Mouse (Mus musculus) midbrain, embryonic 15.5 days (tissue): Measurements from ENCODE around the gene Cav1. TPM values are rescaled to one million over a fixed set of nuclear protein-coding genes. Genes with fewer than 3 reads are reported as not detected.

Source experiments
- ATAC-seq: fragments of 200-750 bp; cut with Nextera tagmentation; replicated peaks from 2 replicates; pipeline ENCODE4 v1.8.0; 2017; ENCODE audit warnings: moderate TSS enrichment
- H3K27ac ChIP-seq: fragments of 300-500 bp; sonication (generic); 2 replicates; pipeline ENCODE4 v1.5.1; 2015; ENCODE audit warnings: mild to moderate bottlenecking, inconsistent platforms
- H3K27me3 ChIP-seq: fragments of 300-500 bp; sonication (generic); replicated peaks from 2 replicates; pipeline ENCODE4 v1.6.1; 2015; ENCODE audit warnings: inconsistent platforms
- H3K36me3 ChIP-seq: fragments of 300-500 bp; sonication (generic); replicated peaks from 2 replicates; pipeline ENCODE4 v1.6.1; 2015; ENCODE audit warnings: inconsistent platforms
- H3K4me1 ChIP-seq: fragments of 300-500 bp; sonication (generic); 2 replicates; pipeline ENCODE4 v1.6.1; 2015; ENCODE audit warnings: inconsistent platforms
- H3K4me2 ChIP-seq: fragments of 300-500 bp; sonication (generic); 2 replicates; pipeline ENCODE4 v1.6.1; 2015; ENCODE audit warnings: inconsistent platforms, mild to moderate bottlenecking, moderate library complexity
- H3K4me3 ChIP-seq: fragments of 300-500 bp; sonication (generic); 2 replicates; pipeline ENCODE4 v1.5.1; 2015; ENCODE audit warnings: mild to moderate bottlenecking, inconsistent platforms
- H3K9ac ChIP-seq: fragments of 300-500 bp; sonication (generic); 2 replicates; pipeline ENCODE4 v1.6.1; 2015; ENCODE audit warnings: mild to moderate bottlenecking, inconsistent platforms
- H3K9me3 ChIP-seq: fragments of 300-500 bp; sonication (generic); 2 replicates; pipeline ENCODE4 v1.6.1; 2016; ENCODE audit warnings: inconsistent platforms
- WGBS: fragments of 180-500 bp; shearing (Covaris S2); methylation state at CpG from one replicate; pipeline ENCODE4 v1.1.7; 2015; ENCODE audit warnings: mixed read lengths; 5-methylcytosine and 5-hydroxymethylcytosine counted together
- polyA plus RNA-seq: library from polyadenylated mRNA; unstranded; fragments of >200 nt; fragmentation: Nextera tagmentation; extraction: Ambion mirVana; gene quantifications from 2 replicates; pipeline ENCODE4 v1.2.1, GENCODE M21; 2015

Gene Cav1
- polyA plus RNA-seq, 1 experiment from 2014 or later, result 25.5 TPM

DNA sequence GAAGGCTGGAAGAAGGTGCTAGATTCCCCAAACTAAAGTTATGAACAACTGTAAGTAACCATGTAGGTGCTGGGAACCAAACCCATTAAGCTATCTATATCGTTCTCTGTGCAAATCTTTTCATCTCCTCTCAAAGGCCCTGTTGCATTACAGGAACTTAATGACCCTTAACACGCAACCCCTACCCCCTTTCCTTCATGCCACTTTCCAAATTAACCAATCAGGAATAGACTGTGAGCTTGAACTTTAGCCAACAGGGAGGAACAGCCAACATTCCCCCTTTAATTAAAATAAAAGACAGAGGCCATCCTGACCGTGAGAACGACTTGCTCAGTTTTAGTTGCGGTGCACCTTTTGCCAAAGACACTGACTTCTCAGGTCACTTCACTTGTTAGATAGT, 11.0 kb upstream of the Cav1 start:
- no peak for ATAC-seq
- 74% methylated on average over 5 of the region's 5 CpGs for WGBS
- no peaks in the 10 kb centered on the region for H3K9me3 ChIP-seq

DNA sequence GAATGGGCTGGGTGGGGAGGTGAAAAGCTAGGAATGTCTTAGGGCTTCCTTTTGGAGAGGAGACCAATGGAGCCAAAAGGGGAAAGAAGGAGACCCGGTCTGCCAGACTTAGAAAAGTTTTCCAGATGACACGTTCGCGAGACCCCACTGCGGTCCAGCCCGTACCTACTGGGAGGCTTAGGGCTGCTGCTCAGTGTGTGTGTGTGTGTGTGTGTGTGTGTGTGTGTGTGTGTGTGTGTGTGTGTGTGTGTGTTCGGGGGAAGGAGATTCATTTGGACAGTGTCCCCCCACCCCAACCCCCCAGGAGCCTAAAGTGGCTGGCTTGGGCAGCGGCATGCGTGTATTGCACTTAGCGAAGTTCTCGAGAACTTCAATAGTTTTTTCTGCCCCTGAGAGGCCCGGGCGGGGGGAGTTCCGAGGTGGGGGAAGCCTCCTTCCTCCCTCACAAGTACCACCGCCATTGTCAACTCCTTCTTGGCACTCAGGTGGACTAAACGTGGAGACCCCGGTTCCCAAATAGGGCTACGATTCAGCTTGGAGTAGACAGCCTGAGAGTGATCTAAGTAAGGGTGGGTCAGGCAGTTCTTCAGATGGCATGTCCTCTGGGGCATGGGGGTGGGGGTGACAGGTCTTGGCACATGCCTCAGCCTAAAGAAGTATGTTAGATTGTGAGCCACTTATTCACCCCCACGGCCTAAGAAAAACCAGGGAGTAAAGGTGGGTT, 629 bp downstream of the Cav1 start:
- H3K4me3 ChIP-seq, result peak overlapping the region; percentile 46
- peak overlapping the region; percentile 46 for H3K9ac ChIP-seq
- ATAC-seq, result peak; percentile 61
- no peak overlapping the region for H3K27ac ChIP-seq
- 2% methylated on average over 18 of the region's 19 CpGs for WGBS
- H3K36me3 ChIP-seq, result no peaks in the 10 kb centered on the region
- peak overlapping the region; percentile 93 for H3K4me2 ChIP-seq
- peaks cover 16% of the 10 kb centered on the region for H3K4me1 ChIP-seq
- no peaks in the 10 kb centered on the region for H3K9me3 ChIP-seq
- H3K27me3 ChIP-seq, result peaks cover 25% of the 10 kb centered on the region

More for the DNA sequence above, 11.0 kb upstream of the Cav1 start:
- Histone ChIP-seq H3K4me3 (no peak overlapping the region), H3K27me3 (no peaks in the 10 kb centered on the region), H3K27ac (no peak overlapping the region), H3K4me1 (no peaks in the 10 kb centered on the region), H3K9ac (no peak overlapping the region), H3K4me2 (no peak overlapping the region), H3K36me3 (no peaks in the 10 kb centered on the region)

DNA sequence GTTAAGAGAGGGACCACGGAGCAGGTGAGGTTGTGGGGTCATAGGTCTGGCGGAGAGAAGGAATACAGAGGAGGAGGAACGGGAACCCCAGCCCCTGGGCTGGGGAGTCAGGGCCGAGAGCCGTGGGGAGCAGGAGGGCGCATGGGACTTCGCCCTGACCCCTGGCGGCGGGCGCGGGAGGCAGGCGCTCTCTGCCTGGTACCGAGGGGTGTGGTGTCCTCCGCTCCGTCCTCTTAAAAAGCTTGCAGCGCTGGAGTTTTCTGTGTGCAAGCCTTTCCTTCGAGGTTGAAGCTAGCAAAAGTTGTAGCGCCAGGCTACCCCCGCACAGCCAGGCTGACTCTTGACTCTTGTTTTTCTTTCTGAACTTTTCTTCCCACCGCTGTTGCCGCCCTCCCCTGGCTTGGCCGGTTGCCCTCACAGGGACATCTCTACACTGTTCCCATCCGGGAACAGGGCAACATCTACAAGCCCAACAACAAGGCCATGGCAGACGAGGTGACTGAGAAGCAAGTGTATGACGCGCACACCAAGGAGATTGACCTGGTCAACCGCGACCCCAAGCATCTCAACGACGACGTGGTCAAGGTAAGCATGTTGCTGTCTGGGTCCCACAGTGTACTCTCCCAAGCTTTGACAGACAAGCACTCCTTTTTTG, 1.5 kb downstream of the Cav1 start:
- Histone ChIP-seq H3K9ac (no peak overlapping the region), H3K9me3 (no peaks in the 10 kb centered on the region), H3K36me3 (no peaks in the 10 kb centered on the region), H3K4me1 (peaks cover 16% of the 10 kb centered on the region), H3K4me3 (peak overlapping the region; percentile 46), H3K4me2 (peak overlapping the region; percentile 93), H3K27ac (no peak overlapping the region), H3K27me3 (peaks cover 25% of the 10 kb centered on the region)
- WGBS, result 2% methylated on average over 31 of the region's 31 CpGs
- peak; percentile 77 for ATAC-seq

DNA sequence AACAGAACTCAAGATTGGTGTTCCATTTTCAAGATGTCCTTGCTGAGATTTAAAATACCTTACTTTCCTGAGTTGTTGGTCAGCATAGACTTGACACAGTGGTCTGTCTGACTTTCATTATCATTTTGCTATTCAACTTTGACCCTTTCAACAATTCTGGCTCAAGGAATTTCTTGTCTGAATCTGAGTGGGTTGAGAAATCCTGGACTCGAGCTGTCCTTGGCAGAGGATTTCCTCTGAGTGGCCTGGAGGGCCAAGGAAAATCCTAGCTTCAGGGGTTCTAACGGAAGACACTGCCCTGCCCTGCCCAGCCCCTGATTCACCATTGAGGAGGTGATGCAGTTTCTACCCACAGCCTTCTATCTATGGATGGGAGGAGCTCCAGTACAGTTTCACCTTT, 2.5 kb downstream of the Cav1 start:
- no peak overlapping the region for H3K27ac ChIP-seq
- no peak overlapping the region for H3K9ac ChIP-seq
- WGBS, result 43% methylated on average over 2 of the region's 2 CpGs
- no peaks in the 10 kb centered on the region for H3K9me3 ChIP-seq
- H3K4me1 ChIP-seq, result peaks cover 16% of the 10 kb centered on the region
- H3K4me2 ChIP-seq, result no peak overlapping the region
- no peaks in the 10 kb centered on the region for H3K36me3 ChIP-seq
- no peak overlapping the region for H3K4me3 ChIP-seq
- ATAC-seq, result no peak
- H3K27me3 ChIP-seq, result peaks cover 25% of the 10 kb centered on the region

DNA sequence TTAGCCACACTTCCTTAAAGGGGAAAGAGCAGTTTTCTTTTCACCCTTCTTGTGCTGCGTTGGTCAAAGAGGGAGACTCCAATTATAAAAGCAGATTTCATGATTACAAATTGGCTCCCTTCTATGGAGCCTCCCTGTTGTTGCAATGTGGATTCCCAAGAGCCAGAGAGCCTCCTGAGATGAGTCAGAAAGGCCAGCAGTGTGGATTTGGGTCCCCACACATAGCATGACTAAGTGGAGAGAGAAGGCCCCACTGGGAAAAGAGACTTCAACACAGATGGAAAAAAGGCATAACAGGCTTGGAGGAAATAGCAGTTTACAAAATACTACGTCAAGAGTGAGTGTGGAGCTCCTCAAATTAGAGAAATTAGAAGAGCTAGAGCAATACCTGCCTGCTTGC, 3.1 kb downstream of the Cav1 start:
- H3K9me3 ChIP-seq, result no peaks in the 10 kb centered on the region
- H3K4me3 ChIP-seq, result no peak overlapping the region
- no peak overlapping the region for H3K9ac ChIP-seq
- H3K4me1 ChIP-seq, result peaks cover 16% of the 10 kb centered on the region
- H3K4me2 ChIP-seq, result no peak overlapping the region
- 82% methylated on average over 2 of the region's 2 CpGs for WGBS
- no peak for ATAC-seq
- H3K36me3 ChIP-seq, result no peaks in the 10 kb centered on the region
- H3K27ac ChIP-seq, result no peak overlapping the region
- peaks cover 24% of the 10 kb centered on the region for H3K27me3 ChIP-seq

DNA sequence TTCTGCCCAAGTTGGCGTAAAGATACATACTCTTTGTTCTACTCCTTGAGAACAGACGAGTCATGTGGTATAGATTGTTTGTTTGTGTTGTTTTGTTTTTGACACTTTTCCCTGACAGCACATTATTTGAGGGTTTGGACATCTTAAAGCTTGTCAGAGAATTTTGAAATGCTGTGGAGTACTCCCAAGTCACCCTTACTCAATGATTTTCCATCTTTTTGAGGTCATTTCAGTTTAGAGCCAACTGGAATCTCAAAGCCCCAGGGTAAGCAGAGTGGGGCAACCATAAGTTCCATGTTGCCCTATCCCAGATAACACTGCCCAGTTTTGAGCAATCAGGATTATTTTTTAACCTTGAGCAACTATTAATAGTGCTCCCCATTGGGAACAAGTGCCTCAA, 8.1 kb downstream of the Cav1 start:
- no peak for ATAC-seq
- H3K9me3 ChIP-seq, result no peaks in the 10 kb centered on the region
- no peak overlapping the region for H3K9ac ChIP-seq
- H3K36me3 ChIP-seq, result no peaks in the 10 kb centered on the region
- no peak overlapping the region for H3K4me2 ChIP-seq
- H3K27me3 ChIP-seq, result no peaks in the 10 kb centered on the region; the same call in 1 of the 2 replicates
- no peaks in the 10 kb centered on the region for H3K4me1 ChIP-seq
- no peak overlapping the region for H3K4me3 ChIP-seq
- no peak overlapping the region for H3K27ac ChIP-seq
- 90% methylated on average over 2 of the region's 2 CpGs for WGBS

DNA sequence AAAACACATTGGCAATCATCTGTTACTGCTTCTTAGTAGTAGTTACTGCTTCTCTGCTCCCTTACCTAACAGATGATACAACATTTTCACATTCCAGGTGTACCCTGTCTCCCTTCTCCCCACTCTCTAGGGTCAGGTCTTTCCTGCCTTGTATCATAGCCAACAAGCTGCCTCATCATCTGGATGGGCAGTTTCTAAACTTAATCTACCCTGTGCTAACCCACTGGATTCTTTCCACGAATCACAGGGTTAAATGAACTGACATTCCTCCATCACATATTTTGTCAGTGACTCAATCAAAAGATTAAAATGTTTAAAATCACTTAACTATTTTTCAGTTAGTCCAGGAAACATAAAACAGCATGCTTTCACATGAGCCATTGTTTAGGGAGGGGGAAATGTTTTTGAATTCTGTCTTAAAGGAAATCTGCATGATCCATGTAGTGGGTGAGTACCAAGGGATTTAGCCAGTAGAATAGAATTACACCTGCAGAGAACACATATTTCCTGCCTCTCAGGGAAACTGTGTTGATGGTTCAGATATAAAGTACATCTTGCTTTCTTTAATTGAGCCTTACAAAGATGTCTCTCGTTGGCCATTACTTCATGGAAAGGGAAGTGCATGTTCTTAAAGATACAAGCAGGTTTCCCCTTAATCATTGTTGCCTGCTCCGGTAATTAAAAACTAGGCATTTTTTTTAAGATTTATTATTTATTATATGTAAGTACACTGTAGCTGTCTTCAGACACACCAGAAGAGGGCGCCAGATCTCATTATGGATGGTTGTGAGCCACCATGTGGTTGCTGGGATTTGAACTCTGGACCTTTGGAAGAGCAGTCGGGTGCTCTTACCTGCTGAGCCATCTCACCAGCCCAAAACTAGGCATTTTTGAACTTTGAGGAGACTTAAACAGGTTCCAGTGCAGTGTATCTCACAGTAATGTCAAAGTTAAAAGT, 8.8 kb downstream of the Cav1 start:
- Histone ChIP-seq H3K4me2 (no peak overlapping the region), H3K36me3 (no peaks in the 10 kb centered on the region), H3K9me3 (no peaks in the 10 kb centered on the region), H3K4me1 (no peaks in the 10 kb centered on the region), H3K27ac (no peak overlapping the region), H3K27me3 (no peaks in the 10 kb centered on the region), H3K9ac (no peak overlapping the region), H3K4me3 (no peak overlapping the region)
- ATAC-seq, result no peak
- WGBS, result 87% methylated on average over 5 of the region's 5 CpGs

DNA sequence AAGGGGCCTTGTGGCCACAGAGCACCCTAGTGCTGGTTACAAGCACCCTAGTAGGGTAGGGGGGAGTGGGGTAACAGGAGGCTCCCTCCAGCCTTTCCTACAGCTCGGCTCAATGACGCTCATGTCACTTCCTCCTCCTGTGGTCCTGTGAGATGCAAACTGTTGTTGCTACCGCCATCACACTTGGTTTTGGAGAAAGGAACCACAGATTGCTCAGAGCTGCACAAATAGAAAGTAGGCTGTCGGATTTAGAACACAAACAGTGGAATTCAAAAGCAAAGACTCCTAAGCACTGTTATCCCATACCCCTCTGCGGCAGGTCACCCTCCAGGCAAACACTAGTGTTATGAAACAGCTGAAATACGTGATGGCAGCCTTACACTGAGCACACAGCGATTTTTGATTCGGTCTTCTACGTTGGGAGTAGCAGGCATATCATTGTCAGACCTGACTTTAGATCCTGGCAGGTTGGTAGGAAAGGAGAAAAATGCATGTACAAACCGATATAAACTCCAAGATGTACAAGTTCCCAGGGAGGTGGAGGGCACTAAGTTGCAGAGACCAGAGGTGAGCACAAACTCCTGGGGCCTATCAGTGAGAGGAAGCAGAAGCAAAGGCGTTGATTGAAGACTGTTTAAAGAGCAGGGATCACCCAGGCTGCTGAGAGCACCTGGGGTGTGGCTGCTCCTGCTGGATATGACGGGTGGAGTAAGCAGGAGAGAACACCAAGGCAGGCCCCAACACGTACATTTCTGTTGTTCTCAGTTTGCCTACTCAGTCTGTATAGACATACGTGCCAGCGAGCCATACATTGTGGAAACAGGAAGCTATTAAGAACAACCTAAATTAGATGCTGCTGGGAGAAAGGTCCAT, 10.4 kb downstream of the Cav1 start:
- H3K4me3 ChIP-seq, result no peak overlapping the region
- H3K36me3 ChIP-seq, result no peaks in the 10 kb centered on the region
- H3K4me2 ChIP-seq, result no peak overlapping the region
- ATAC-seq, result no peak
- WGBS, result 76% methylated on average over 15 of the region's 15 CpGs
- no peak overlapping the region for H3K9ac ChIP-seq
- no peaks in the 10 kb centered on the region for H3K4me1 ChIP-seq
- H3K27ac ChIP-seq, result no peak overlapping the region
- H3K27me3 ChIP-seq, result no peaks in the 10 kb centered on the region
- no peaks in the 10 kb centered on the region for H3K9me3 ChIP-seq

DNA sequence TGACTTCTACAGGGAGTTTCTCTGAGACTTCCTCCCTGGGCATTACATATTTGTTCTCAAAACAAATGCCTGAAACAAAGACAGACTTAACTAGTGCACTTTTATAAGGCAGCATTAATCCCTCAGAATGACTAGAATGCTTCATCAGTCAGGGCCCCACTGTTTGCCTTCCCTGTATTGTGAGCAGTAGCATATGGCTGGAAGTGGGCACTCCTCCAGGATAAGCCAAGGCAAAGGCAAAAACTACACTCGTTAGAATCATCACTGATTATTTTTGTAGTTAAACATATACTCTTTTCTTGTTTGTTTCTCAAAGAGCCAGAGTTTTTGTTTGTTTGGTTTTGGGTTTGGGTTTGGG, 11.0 kb downstream of the Cav1 start:
- Histone ChIP-seq H3K9me3 (no peaks in the 10 kb centered on the region), H3K27me3 (no peaks in the 10 kb centered on the region), H3K4me1 (no peaks in the 10 kb centered on the region), H3K9ac (no peak overlapping the region), H3K27ac (no peak overlapping the region), H3K36me3 (no peaks in the 10 kb centered on the region), H3K4me2 (no peak overlapping the region), H3K4me3 (no peak overlapping the region)
- no peak for ATAC-seq
- 34% methylated on average over 1 of the region's 1 CpGs for WGBS

DNA sequence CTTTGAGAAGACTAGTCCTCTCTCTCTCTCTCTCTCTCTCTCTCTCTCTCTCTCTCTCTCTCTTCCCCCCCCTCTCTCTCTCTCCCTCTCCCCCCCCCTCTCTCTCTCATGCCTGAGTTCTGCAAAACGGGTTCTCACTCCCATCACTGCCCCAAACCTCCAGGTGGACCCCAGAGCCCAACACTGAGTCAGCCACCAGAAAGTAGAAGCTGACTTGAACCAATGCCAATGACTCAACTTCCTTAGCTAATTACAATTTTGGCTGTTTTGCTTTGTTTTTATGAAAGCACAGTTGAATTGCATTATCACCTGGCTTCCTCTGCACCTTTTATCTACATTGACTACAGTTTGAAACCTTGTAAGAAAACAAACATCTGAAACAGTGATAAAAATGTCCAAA, 11.8 kb downstream of the Cav1 start:
- WGBS, result 80% methylated on average over 1 of the region's 1 CpGs
- ATAC-seq, result no peak
- H3K9ac ChIP-seq, result no peak overlapping the region

DNA sequence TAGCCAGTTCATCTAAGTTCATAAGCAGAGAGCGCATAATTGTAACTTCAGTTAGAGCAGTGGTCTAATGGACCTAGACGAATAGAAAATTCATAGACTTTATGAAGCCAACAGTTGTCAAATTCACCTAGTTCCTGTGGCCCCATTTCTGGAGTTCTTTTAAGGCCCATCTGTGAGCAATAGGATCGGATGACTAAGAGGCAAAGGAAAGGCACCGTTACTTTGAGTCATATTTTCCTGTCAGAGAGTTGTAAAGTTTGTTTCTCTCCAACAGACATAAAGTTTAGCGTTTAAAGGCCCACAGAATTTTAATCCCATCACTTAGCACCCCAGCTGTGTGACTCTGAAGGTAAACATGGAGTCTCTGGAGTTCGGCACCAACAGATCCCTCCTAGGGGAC, 15.8 kb downstream of the Cav1 start:
- ATAC-seq, result no peak
- H3K4me3 ChIP-seq, result no peak overlapping the region
- no peak overlapping the region for H3K27ac ChIP-seq
- no peaks in the 10 kb centered on the region for H3K27me3 ChIP-seq
- no peak overlapping the region for H3K4me2 ChIP-seq
- 86% methylated on average over 6 of the region's 6 CpGs for WGBS
- H3K9me3 ChIP-seq, result no peaks in the 10 kb centered on the region
- no peak overlapping the region for H3K9ac ChIP-seq
- no peaks in the 10 kb centered on the region for H3K36me3 ChIP-seq
- H3K4me1 ChIP-seq, result no peaks in the 10 kb centered on the region

More for the DNA sequence above, 11.8 kb downstream of the Cav1 start:
- H3K4me1 ChIP-seq, result no peaks in the 10 kb centered on the region
- H3K36me3 ChIP-seq, result no peaks in the 10 kb centered on the region
- no peak overlapping the region for H3K4me2 ChIP-seq
- H3K27me3 ChIP-seq, result no peaks in the 10 kb centered on the region
- no peaks in the 10 kb centered on the region for H3K9me3 ChIP-seq
- no peak overlapping the region for H3K4me3 ChIP-seq
- H3K27ac ChIP-seq, result no peak overlapping the region
